Mouse (Mus musculus): ENCODE data around the gene Kif22.
"Not testable (repeated sequence)": the region's sequence is repeated elsewhere in the genome, so short reads cannot be mapped to it uniquely, and the experiment has no call there.

Gene Kif22

DNA sequence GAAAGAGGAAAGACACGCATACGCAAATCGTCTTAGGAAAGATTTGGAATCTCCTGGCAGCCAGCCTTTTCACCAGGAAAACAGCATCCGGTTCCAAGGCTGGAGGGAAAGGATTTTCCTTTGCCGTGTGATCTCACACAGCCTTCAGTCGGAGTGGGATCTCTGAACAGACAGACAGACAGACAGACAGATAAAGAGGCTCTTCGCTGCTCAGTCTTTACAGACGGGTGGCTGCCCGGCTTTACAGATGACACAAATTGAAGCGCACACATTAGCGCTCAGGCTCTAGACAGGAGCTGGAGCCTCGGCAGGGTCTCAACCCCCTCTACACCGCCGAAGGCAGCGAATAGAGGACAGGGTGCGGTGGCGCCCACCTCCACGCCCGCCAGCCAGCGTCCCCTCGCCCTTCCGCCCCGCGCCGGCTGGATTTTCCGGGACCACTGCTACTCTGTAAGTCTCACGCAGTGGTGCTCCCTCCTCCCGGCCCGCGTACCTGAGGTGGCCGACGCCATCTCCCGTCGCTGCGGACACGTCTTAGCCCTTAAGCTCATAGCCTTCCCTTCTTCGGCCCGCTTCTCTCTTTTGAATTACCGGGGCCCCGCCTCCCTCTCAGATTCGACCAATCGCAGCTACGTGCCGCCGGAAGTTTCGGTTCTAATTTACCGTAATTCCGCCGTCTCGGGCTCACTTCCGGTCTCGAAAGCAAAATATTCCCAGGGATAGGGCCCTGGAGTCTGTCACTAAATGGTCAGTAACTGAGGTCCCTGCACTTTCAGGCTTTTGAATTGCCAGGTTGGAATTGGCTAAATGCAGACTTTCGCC is at the start of gene Kif22:
Kif22 (minus strand) TSS at position 621 of the 822 bp plus-strand sequence.
- peak; percentile 89 to 94 for DNase-seq (ENCODE audit: low spot score in 2 of 2)

DNA sequence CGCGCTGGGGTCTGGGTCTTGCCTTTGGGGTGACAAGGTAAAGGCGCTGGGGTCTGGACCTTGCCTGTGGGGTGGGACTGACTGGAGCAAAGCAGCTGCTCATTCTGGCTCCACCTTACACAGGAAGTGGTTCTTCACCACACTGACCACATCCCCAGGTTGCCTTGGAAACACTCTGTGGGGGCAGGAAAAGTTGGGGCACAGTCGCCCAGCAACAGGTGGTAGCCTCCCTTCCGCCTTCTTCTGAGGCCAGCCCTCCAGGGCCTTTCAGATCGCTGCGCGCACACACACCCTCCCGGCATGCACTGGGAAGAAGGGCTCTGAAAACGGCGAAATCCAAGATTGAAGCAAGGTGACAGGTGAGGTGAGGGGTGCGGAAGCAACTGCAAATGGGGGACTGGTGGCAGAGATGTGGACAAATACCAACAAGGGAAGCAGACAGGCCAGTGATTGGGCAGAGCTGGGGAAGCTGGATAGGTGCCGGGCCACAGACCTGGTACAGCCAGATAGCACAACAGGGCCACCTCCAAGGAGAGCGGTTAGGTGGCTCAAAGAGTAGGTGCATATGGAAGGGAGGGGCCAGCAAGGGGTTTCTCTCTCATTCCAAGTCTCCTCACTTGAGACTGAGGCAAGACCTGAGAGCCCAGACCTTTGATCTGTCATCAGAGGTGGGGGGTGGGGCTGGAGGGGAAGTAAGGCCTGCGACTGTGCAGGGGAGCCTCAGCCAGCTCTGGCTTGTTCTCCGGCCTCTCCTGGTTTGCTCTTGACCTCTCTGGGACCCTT is 49.0 kb upstream of the Kif22 start, which contains the start of gene AI467606:
AI467606 (plus strand) TSS at position 246 of the 783 bp plus-strand sequence.
- DNase-seq (ENCODE audit: low spot score in 2 of 2): no peak

GRCm38 (mm10) chr7:127090154-127091113 is 48.2 kb upstream of the Kif22 start:
- DNase-seq (ENCODE audit: low spot score in 2 of 2): no peak

- no peak for DNase-seq (ENCODE audit: low spot score in 2 of 2)
These were observed 46.9 kb upstream of the Kif22 start for GRCm38 (mm10) chr7:127088901-127089845.

DNA sequence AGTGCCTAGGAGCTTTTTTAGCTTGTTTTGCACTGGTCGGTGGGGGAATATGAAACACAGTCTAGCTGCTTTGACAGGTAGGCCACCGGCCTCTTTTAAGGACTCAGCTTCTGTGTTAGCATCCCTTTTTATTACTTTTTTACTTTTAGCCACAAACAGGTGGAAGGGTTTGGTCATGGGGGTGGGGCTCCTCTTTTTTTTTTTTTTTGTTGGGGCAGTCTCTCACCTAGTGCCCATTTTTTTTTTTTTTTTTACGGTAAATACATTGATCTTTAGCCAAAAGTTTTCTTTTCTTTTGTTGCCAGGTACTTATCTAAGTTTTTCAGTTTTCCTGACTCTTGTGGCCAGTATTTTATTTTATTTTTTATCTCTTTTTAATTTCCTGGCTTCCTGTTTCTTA is 45.8 kb upstream of the Kif22 start:
- no peak for DNase-seq (ENCODE audit: low spot score in 2 of 2)

DNA sequence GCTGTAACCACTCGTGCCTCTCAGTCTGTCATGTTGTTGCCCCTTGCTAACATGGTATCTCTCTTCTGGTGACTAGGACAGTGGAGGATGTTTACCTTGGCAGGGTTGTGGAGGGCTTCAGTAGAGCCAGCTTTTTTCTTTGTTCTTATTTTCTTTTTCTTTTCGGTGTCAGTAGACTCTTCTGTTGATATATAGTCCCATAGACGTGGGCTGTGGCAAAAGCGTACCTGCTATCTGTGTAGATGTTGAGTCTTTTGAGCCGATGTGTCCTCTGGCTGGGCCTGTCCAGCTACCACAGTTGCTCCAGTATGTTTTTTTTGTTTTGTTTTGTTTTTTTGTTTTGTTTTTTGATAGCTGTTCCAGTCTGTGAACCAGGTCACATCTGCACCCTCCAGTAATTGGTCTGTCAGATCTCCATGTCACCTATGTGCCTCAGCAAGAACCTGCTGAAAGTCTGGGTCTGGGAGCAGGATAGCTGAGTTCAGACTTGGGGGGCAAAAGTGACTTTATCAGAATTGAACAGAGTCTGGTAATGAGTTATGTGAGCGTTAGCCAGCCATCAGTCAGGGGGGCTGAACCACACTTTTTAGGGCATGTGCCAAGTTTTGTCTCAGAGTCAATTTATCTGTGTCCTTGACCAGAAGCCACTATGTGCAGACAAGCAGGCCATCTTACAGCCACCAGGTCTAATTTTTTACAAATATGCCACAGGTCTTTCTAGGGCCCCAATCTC is 45.2 kb upstream of the Kif22 start, which contains the start of gene Zg16:
Zg16 (minus strand) TSS at position 51 of the 733 bp plus-strand sequence.
- not testable (repeated sequence) for DNase-seq (ENCODE audit: low spot score in 2 of 2)

DNA sequence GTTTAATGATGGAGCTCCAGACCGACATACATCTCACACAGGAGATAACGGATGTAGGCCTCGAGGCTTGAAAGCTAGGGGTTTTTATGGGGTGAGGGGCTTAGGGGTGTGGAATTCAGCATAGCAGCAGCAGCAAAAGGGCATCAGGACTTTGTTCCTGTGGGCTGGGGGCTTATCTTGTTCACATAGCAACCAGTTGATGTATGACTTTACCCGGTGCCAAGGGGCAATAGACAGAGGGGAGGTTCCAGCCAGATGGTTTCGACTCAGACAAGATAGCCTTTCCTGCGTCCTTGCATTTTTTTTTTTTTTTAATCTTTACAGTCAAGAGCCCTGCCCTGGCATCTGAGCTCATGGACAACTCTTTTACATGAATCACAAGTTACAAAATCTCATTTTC is 43.5 kb upstream of the Kif22 start:
- not testable (repeated sequence) for DNase-seq (ENCODE audit: low spot score in 2 of 2)

- no peak for DNase-seq (ENCODE audit: low spot score in 2 of 2)
These were observed 42.5 kb upstream of the Kif22 start for GRCm38 (mm10) chr7:127084794-127085193.

GRCm38 (mm10) chr7:127083689-127084088 is 41.4 kb upstream of the Kif22 start:
- no peak for DNase-seq (ENCODE audit: low spot score in 2 of 2)

DNA sequence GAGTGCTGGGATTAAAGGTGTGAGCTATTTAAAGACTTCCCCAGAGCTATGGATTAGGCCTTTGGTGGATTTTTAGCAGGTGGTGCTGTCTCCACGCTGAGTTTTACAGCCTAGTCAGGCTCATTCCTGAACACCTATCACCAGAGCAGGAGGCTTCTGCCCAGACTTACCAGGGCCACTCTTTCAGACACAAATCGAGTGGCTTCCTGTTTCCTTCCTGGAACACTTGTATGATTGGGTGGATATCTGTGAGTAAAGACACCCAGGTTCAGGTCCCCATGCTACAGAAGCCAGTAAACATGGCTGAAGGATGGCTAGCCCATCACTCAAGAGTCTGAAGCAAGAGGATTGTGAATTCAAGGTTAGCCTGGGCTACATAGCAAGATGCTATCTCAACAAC is 40.7 kb upstream of the Kif22 start:
- DNase-seq (ENCODE audit: low spot score in 2 of 2): no peak

DNA sequence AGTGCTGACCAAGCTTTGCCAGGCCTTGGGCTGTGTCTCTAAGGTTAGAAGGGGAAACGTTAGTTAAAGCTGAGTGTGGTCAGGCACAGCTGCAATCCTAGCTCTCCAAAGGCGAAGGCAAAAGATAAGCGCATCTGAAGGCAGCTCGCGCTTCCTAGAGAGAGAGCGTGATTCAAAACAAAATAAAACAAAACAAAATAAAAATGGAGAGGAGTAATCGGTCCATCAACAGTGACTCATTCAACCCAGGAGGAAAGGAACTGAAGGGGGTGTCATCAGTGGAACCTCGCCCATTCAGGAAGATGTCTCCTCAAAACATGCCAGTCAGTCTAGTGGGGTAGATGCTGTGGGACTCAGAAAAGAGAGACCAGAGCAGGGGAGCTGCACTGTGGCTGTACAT is 40.0 kb upstream of the Kif22 start:
- no peak for DNase-seq (ENCODE audit: low spot score in 2 of 2)

DNA sequence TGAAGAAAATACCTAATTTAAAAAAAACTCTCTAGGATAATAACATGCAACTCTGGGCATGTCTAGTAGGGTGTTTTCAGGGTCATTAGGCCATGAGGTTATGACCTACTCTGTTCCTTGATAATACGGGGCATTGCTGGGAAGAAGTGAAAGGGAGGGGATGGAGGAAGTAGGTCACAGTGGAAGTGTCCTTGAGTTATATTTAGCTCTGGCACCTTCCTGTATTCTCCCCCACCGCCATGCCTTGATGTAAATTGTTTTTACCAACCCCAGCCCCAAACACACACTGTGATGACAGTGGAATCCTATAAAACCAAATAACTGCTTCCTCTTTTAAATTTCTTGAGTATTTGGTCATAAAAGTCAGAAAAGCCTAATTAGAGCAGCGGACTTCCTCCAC is 37.8 kb upstream of the Kif22 start:
- DNase-seq (ENCODE audit: low spot score in 2 of 2): no peak

DNA sequence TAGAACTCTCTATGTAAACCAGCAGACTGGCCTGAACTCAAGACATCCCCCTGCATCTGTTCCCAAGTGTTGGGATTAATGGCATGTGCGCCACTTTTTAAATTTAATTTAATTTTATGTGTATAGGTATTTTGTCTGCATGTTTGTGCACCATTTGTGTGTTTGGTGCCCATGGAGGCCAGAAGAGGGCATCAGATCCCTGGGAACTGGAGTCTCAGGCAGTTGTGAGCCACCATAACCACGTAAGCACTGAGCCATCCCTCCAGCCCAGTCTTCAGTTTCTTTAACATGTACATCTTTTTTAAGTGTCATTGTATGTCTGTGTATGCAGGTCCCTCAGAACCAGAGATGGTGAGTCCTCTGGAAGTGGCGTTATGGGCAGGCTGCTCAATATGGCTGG is 35.4 kb upstream of the Kif22 start:
- DNase-seq (ENCODE audit: low spot score in 2 of 2): no peak

GRCm38 (mm10) chr7:127076188-127076587 is 33.9 kb upstream of the Kif22 start:
- no peak for DNase-seq (ENCODE audit: low spot score in 2 of 2)

DNA sequence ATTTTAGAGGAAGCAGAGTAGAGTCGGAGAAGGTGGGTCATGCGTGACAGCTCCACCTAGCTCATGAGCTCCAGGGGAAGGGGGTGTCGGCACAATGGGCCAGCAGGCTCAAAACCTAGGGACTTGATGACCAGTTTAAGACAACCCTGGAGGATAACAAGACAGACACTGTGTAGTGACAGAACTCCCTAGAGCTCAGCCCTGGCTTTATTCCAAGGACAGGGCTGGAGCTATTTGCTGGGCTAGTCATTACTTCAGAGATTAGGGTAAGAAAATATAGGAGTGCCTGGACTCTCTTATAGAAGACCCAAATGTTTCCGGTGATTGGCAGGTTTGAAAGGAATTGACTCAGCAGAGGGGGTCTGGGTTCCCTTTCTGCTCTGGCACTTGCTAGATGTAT is 30.9 kb upstream of the Kif22 start:
- DNase-seq (ENCODE audit: low spot score in 2 of 2): no peak

DNA sequence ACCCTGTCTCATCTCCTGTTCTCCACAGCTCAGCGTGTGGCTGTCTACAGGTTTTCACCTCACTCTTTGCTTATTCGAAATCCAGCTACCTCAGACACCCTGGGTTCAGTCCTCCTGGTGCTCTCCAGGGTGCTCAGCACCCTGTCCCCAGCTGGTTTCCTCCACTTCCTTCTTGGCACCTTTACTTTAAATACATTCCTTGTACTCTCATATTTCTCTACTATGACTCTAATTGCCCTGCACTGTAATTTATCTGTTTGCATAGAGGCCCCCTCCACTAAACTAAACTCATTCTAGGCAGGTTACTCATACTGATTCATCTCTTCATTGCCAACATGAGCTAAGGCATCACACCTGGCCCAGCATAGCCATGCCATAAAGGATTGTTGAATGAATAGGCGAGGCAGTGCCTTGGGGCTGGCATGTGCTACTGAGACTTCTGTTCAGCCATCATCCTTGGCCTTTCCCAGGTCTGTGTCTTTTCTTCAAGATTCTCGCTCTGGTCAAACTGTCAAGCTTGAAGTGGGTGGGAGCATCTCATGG is 28.7 kb upstream of the Kif22 start:
- no peak for DNase-seq (ENCODE audit: low spot score in 2 of 2)

DNA sequence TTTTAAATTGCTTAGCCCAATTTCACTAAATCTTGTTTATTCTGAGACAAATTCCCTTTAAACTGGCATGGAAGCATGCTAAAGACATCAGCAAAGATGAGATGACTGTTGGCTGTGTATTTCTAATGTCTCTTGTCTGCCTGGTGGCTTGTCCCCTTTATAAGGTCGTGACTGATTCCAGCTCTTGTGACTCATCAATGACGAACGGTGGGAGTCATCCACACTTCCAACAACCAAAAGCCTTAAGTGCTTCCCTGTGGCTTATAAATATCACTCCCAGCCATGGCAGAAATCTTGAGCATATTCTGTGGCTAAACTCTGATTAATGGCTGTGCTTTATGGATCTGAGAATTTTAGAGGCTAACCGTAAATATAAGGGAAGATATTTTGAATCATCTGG is 24.0 kb upstream of the Kif22 start:
- no peak for DNase-seq (ENCODE audit: low spot score in 2 of 2)

DNA sequence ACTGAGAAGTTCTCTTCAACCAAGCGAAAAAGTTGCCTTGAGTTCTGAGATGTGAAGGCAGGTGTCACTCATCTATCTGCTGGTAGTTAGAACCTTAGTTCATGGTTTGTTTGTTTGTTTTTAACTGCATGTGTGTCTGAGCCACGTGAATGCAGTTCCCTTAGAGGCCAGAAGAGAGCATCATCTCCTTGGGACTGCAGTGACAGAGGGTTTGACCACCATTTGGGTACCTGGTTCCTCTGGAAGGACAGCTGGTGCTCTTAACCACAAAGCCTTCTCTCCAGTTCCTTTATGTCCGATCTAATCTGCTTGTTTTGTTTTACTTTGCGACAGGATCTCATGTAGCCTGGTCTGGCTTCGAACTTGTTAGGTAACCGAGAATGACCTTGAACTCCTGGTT is 23.3 kb upstream of the Kif22 start:
- DNase-seq (ENCODE audit: low spot score in 2 of 2): no peak

- DNase-seq (ENCODE audit: low spot score in 2 of 2): peak; percentile 8 to 20
These were observed 12.8 kb upstream of the Kif22 start for GRCm38 (mm10) chr7:127055026-127055585.
